Mouse (Mus musculus) heart, postnatal 0 days (tissue): ENCODE data around the gene Kmt5b.

Experiments
- CTCF ChIP-seq: IDR thresholded peaks from 2 replicates; pipeline ENCODE4 v1.5.1; 2016; ENCODE audit warnings: antibody characterized with exemption, control low read depth, low read depth
- EP300 ChIP-seq: IDR thresholded peaks from 2 replicates; pipeline ENCODE4 v1.6.1; 2016; ENCODE audit warnings: antibody characterized with exemption, low read depth

GRCm38 (mm10) chr19:3839686-3840085, 72.5 kb downstream of the Kmt5b start:
- no peak for TF ChIP-seq CTCF
- TF ChIP-seq EP300: no peak
